Mouse (Mus musculus) small intestine, adult 2 months (tissue): Measurements from ENCODE around the gene Prtn3. TPM values are rescaled to one million over a fixed set of nuclear protein-coding genes. Genes with fewer than 3 reads are reported as not detected.

Experiments used
- H3K27ac ChIP-seq: fragments of 200-500 bp; 2 replicates; pipeline ENCODE4 v1.5.1; 2012; ENCODE audit warnings: low read depth, low read length, control low read depth, inconsistent platforms; ENCODE audit not compliant: insufficient read depth
- H3K27me3 ChIP-seq: fragments of 200-500 bp; 2 replicates; pipeline ENCODE4 v1.6.1; 2012; ENCODE audit warnings: mild to moderate bottlenecking, moderate library complexity, low read length, inconsistent platforms; ENCODE audit not compliant: control insufficient read depth, insufficient read depth
- H3K36me3 ChIP-seq: fragments of 200-500 bp; 2 replicates; pipeline ENCODE4 v1.6.1; 2012; ENCODE audit warnings: mild to moderate bottlenecking, low read length, control low read depth, inconsistent platforms; ENCODE audit not compliant: control insufficient read depth, insufficient read depth
- H3K4me1 ChIP-seq: fragments of 200-500 bp; 2 replicates; pipeline ENCODE4 v1.6.1; 2012; ENCODE audit warnings: low read length, inconsistent platforms, mixed read lengths; ENCODE audit not compliant: control insufficient read depth, insufficient read depth, insufficient read length
- H3K4me3 ChIP-seq: fragments of 200-500 bp; 2 replicates; pipeline ENCODE4 v1.5.1; 2012; ENCODE audit warnings: low read depth, mild to moderate bottlenecking, control low read depth, inconsistent platforms, low read length, moderate library complexity
- CTCF ChIP-seq: fragments of 200-500 bp; IDR thresholded peaks from 2 replicates; pipeline ENCODE4 v1.5.1; 2012; ENCODE audit warnings: low read depth, mild to moderate bottlenecking, control low read depth, inconsistent platforms, low read length, moderate library complexity, mixed read lengths; ENCODE audit not compliant: insufficient replicate concordance, insufficient read length; ENCODE audit errors: extremely low read depth
- POLR2A ChIP-seq: fragments of 200-500 bp; IDR thresholded peaks from 2 replicates; pipeline ENCODE4 v1.6.1; 2012; ENCODE audit warnings: low read depth, mild to moderate bottlenecking, control low read depth, inconsistent platforms, low read length, moderate library complexity
- WGBS: fragments of 180-500 bp; shearing (Covaris S2); methylation state at CpG from one replicate; pipeline ENCODE4 v1.1.7; 2018; 5-methylcytosine and 5-hydroxymethylcytosine counted together
- polyA plus RNA-seq: library from polyadenylated mRNA; depleted of rRNA; stranded (reverse); fragments of >200 nt; gene quantifications from 2 replicates; pipeline ENCODE4 v1.2.3, GENCODE M21; 2012

Prtn3 gene
- polyA plus RNA-seq, 1 experiment = 2.1 TPM

DNA sequence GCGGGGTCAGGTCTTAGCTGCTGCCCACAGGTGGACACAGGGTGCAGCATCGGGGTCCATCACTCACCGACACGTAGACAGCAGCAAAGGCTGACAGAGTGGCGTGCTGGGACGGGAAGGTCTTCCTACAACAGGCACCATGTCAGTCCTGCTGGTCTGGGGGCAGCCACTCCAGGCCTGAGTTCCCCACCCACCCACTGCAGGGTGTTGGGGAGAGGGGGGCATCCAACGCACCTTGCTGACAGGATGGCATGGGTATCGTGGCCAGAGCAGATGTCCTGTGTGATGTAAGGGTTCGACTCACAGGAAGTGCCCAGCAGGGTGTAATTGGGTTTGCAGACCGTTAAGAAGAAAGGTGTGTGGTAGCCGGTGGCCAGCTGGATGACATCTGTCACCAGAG is 7.7 kb upstream of the Prtn3 start:
- no peak overlapping the region for H3K27ac ChIP-seq
- H3K4me1 ChIP-seq = no peaks in the 10 kb centered on the region; the same call in 1 of the 2 replicates
- H3K4me3 ChIP-seq = no peak overlapping the region
- peaks cover 23% of the 10 kb centered on the region for H3K36me3 ChIP-seq
- no peaks in the 10 kb centered on the region for H3K27me3 ChIP-seq
- WGBS = 75% methylated on average over 11 of the region's 11 CpGs
- TF ChIP-seq CTCF = no peak
- TF ChIP-seq POLR2A = no peak

DNA sequence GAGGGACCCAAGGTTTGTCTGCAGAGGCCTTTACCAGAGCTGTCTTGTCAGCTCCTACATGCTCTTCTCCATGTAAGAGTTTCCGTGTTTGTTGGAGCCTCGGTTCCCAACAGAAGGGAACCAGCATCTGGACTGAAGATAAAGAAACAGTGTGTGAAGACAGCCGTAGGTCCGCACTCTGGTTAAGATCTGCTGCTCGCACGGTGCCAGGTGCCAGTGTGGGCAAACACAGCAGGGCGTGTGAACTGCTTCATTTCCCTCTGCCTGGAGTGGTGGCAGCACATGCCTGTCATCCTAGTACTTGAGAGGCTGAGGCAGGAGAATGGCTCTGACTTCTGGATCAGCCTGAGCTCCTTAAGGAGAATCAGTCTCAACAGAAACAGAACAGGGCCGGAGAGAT is 2.4 kb upstream of the Prtn3 start:
- Histone ChIP-seq H3K36me3 (no peaks in the 10 kb centered on the region), H3K27me3 (peaks cover 13% of the 10 kb centered on the region; the same call in 1 of the 2 replicates), H3K27ac (no peak overlapping the region), H3K4me1 (peaks cover 4% of the 10 kb centered on the region; the same call in 1 of the 2 replicates), H3K4me3 (no peak overlapping the region)
- 57% methylated on average over 8 of the region's 8 CpGs for whole genome bisulfite sequencing
- TF ChIP-seq POLR2A (no peak), CTCF (no peak)

DNA sequence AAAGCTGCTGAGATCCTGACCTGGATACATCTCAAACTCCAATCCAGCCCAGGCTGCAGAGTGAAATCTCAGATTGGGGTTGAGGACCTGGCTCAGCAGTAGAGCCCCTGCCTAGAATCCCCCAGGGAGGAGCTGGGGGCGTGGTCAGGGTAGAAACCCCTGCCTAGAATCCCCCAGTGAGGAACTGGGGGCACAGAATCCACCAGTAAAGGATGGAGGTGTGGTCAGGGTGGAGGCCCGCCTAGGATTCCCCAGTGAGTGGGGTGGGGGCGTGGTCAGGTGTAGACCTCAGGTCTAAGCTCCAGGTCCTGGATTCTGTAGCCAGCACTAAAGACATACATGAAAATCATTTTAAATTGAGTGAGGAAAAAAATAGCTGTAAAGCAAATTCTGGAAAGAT is 1.4 kb upstream of the Prtn3 start:
- Histone ChIP-seq H3K36me3 (no peaks in the 10 kb centered on the region), H3K27me3 (peaks cover 13% of the 10 kb centered on the region; the same call in 1 of the 2 replicates), H3K4me3 (no peak overlapping the region), H3K4me1 (peaks cover 11% of the 10 kb centered on the region), H3K27ac (no peak overlapping the region)
- 41% methylated on average over 3 of the region's 3 CpGs for WGBS
- TF ChIP-seq POLR2A = no peak
- no peak for TF ChIP-seq CTCF

DNA sequence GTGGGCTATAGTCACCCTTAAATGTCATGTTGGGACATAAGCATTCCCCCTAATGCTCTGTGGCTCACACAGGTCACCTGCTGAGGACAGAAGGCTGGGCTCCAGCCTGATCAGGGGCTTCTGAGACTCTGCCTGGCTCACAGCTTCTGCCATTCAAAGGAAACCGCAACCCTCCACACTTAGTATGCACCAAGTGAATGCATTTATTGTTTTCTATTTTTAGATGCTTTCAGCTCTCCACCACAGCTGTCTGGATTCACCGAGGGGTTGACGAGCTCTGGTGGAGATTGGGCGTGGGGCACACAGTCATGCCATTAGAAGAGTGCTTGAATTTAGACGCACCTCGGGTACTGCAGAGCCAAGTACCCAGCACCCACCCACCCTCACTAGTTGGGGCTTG is 963 bp upstream of the Prtn3 start:
- H3K36me3 ChIP-seq = no peaks in the 10 kb centered on the region
- peaks cover 13% of the 10 kb centered on the region; the same call in 1 of the 2 replicates for H3K27me3 ChIP-seq
- peaks cover 11% of the 10 kb centered on the region for H3K4me1 ChIP-seq
- no peak overlapping the region for H3K27ac ChIP-seq
- TF ChIP-seq POLR2A = no peak
- no peak for TF ChIP-seq CTCF
- WGBS = 32% methylated on average over 6 of the region's 6 CpGs
- no peak overlapping the region for H3K4me3 ChIP-seq

GRCm38 (mm10) chr10:79873715-79874289 is 474 bp upstream of the Prtn3 start:
- peaks cover 11% of the 10 kb centered on the region for H3K4me1 ChIP-seq
- no peak overlapping the region for H3K27ac ChIP-seq
- WGBS = 4% methylated on average over 26 of the region's 26 CpGs
- H3K27me3 ChIP-seq = peaks cover 13% of the 10 kb centered on the region; the same call in 1 of the 2 replicates
- no peaks in the 10 kb centered on the region for H3K36me3 ChIP-seq
- peak overlapping the region; percentile 63 for H3K4me3 ChIP-seq
- TF ChIP-seq CTCF = no peak
- no peak for TF ChIP-seq POLR2A

DNA sequence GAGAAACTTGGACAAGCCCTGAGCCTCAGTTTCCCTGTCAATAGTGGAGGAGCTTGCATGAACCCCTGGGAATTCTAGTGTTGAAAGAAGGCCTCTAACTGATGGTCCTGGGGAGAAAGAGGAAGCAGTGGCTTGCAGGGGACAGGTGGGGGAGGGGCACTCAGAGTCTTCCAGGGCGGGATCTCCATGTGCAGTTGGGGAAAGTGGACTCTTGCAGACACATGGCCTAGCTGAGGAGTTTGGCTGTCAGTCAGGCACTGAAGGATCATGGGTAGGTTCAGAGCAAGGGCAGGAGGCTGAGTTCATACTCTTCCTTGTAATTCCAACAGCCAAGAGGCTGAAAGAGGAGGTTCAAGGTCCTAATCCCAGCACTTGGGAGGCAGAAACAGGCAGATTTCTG is 2.9 kb downstream of the Prtn3 start:
- TF ChIP-seq POLR2A = no peak
- TF ChIP-seq CTCF = no peak
- 52% methylated on average over 1 of the region's 1 CpGs for WGBS

GRCm38 (mm10) chr10:79877757-79878156 is 3.5 kb downstream of the Prtn3 start:
- peaks cover 19% of the 10 kb centered on the region for H3K4me1 ChIP-seq
- no peak for TF ChIP-seq POLR2A
- H3K4me3 ChIP-seq = peak overlapping the region; percentile 11; the same call in 1 of the 2 replicates
- peaks cover 12% of the 10 kb centered on the region; the same call in 1 of the 2 replicates for H3K27me3 ChIP-seq
- no peaks in the 10 kb centered on the region for H3K36me3 ChIP-seq
- H3K27ac ChIP-seq = peak overlapping the region; percentile 58
- 52% methylated on average over 12 of the region's 12 CpGs for WGBS

More for the DNA sequence above, 2.9 kb downstream of the Prtn3 start:
- Histone ChIP-seq H3K27ac (peak overlapping the region; percentile 57), H3K4me3 (no peak overlapping the region), H3K36me3 (no peaks in the 10 kb centered on the region), H3K27me3 (peaks cover 13% of the 10 kb centered on the region; the same call in 1 of the 2 replicates), H3K4me1 (peaks cover 19% of the 10 kb centered on the region)

DNA sequence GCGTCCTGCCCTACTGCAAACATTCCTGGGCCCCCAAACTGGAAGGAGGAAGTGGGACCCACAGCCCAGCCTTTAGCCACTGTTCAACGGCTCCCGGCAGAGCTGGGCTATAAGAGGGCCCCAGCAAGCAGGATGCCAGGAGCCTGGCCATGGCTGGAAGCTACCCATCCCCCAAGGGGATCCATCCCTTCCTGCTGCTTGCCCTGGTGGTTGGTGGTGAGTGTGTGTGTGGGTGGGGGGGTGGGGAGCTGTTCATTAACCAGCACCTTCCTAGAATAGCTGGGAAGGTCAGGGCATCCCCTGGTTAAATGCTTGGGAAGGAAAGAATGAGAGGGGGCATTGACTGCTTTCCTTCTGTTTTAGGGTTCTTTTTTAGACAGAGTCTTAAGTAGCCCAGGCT is 5.3 kb downstream of the Prtn3 start:
- peaks cover 17% of the 10 kb centered on the region for H3K4me1 ChIP-seq
- WGBS = 30% methylated on average over 3 of the region's 3 CpGs
- H3K27me3 ChIP-seq = peaks cover 4% of the 10 kb centered on the region; the same call in 1 of the 2 replicates
- TF ChIP-seq POLR2A = no peak
- no peak for TF ChIP-seq CTCF
- no peaks in the 10 kb centered on the region for H3K36me3 ChIP-seq
- no peak overlapping the region for H3K27ac ChIP-seq
- H3K4me3 ChIP-seq = no peak overlapping the region
